ENCODE assay signal across 9 mouse cellular contexts in genomic region chr19:43614341-43615073, GRCm38 (mm10). TPM values are rescaled to one million over a fixed set of nuclear protein-coding genes. Genes with fewer than 3 reads are reported as not detected.
DNase-seq lines count a peak whose midpoint lies in the region; ATAC-seq lines count a peak whose summit lies in the region.
"Had no signal": no experiment of that assay in that cellular context is flagged by ENCODE, and none has a peak within 500 bp of the region (broad histone marks: within the 10 kb centered on the region; RNA-seq: fewer than 3 reads in every experiment).

No protein-coding gene starts in this region.

- H3K4me1 ChIP-seq in kidney, embryonic 14.5 days (ENCODE audit: control insufficient read depth, insufficient read depth, low read length), result peaks cover 15% of the 10 kb centered on the region; the same call in 1 of the 2 replicates
- peaks cover 38% of the 10 kb centered on the region for H3K4me1 ChIP-seq in hindbrain, embryonic 13.5 days (replicated peaks)
- peaks cover 26% of the 10 kb centered on the region for H3K4me1 ChIP-seq in midbrain, embryonic 15.5 days

- DNase-seq in kidney, adult 9 months, result no peak
- peak; percentile 68 for DNase-seq in embryo, embryonic 10 days (ENCODE audit: low spot score)
- DNase-seq in left cerebral cortex, adult 9 months (ENCODE audit: low spot score in 2 of 2), result no peak
- DNase-seq in left cerebral cortex, adult 11 months (ENCODE audit: low spot score), result no peak
- no peak for DNase-seq in layer of hippocampus, adult 8-10 months (ENCODE audit: low spot score in 2 of 2)

- WGBS in kidney, embryonic 14.5 days, result under 1% methylated on average over 85 of the region's 92 CpGs
- under 1% methylated on average over 92 of the region's 92 CpGs for WGBS in hindbrain, embryonic 13.5 days
- WGBS in midbrain, embryonic 15.5 days, result under 1% methylated on average over 87 of the region's 92 CpGs

- H3K4me2 ChIP-seq in kidney, embryonic 14.5 days (replicated peaks; ENCODE audit: low read depth, low read length), result peak overlapping the region; percentile 44
- peak overlapping the region; percentile 48 for H3K4me2 ChIP-seq in hindbrain, embryonic 13.5 days
- peak overlapping the region; percentile 54 for H3K4me2 ChIP-seq in midbrain, embryonic 15.5 days

- peaks cover 96% of the 10 kb centered on the region for H3K27me3 ChIP-seq in kidney, embryonic 14.5 days (ENCODE audit: control insufficient read depth, insufficient read depth, low read length)
- H3K27me3 ChIP-seq in hindbrain, embryonic 13.5 days, result peaks cover 99% of the 10 kb centered on the region
- H3K27me3 ChIP-seq in midbrain, embryonic 15.5 days (replicated peaks), result peaks cover 79% of the 10 kb centered on the region
- H3K27me3 ChIP-seq: Patski had no signal

- no peak overlapping the region for H3K27ac ChIP-seq in kidney, embryonic 14.5 days (ENCODE audit: low read depth, low read length)
- no peak overlapping the region for H3K27ac ChIP-seq in hindbrain, embryonic 13.5 days
- no peak overlapping the region for H3K27ac ChIP-seq in midbrain, embryonic 15.5 days

- H3K9me3 ChIP-seq in kidney, embryonic 14.5 days (ENCODE audit: control insufficient read depth, low read length), result no peaks in the 10 kb centered on the region
- H3K9me3 ChIP-seq in hindbrain, embryonic 13.5 days, result no peaks in the 10 kb centered on the region
- H3K9me3 ChIP-seq in midbrain, embryonic 15.5 days, result no peaks in the 10 kb centered on the region

- H3K9ac ChIP-seq in kidney, embryonic 14.5 days (ENCODE audit: low read depth, low read length), result 0 out of 2 replicates have a peak overlapping the region, but pooled peaks have one; percentile 8
- no peak overlapping the region for H3K9ac ChIP-seq in hindbrain, embryonic 13.5 days
- peak overlapping the region; percentile 9; the same call in 1 of the 2 replicates for H3K9ac ChIP-seq in midbrain, embryonic 15.5 days

- no peak for ATAC-seq in kidney, embryonic 14.5 days (ENCODE audit: low FRiP score, low TSS enrichment)
- 0 out of 2 replicates have a peak, but pooled peaks have one; percentile 8 for ATAC-seq in hindbrain, embryonic 13.5 days (ENCODE audit: low FRiP score)
- ATAC-seq in midbrain, embryonic 15.5 days (replicated peaks), result peak; percentile 21; the same call in 1 of the 2 replicates
- ATAC-seq: Patski had no signal

- H3K4me3 ChIP-seq in kidney, embryonic 14.5 days (ENCODE audit: low read length), result peak overlapping the region; percentile 31
- peak overlapping the region; percentile 26 for H3K4me3 ChIP-seq in hindbrain, embryonic 13.5 days
- peak overlapping the region; percentile 32 for H3K4me3 ChIP-seq in midbrain, embryonic 15.5 days

- no peaks in the 10 kb centered on the region for H3K36me3 ChIP-seq in kidney, embryonic 14.5 days (ENCODE audit: control insufficient read depth, insufficient read depth, low read length)
- H3K36me3 ChIP-seq in hindbrain, embryonic 13.5 days, result no peaks in the 10 kb centered on the region
- H3K36me3 ChIP-seq in midbrain, embryonic 15.5 days (replicated peaks), result no peaks in the 10 kb centered on the region

RNA-seq across cellular contexts. Expression of gene Nkx2-3, which starts 2.4 kb away (rescaled TPM):
- 0.14 TPM in 1 of 2 replicates, not detected in the other for polyA plus RNA-seq in kidney, embryonic 14.5 days (2014; fragmentation: Nextera tagmentation; extraction: Ambion mirVana)
- polyA plus RNA-seq in hindbrain, embryonic 13.5 days (2015; fragmentation: Nextera tagmentation; extraction: Ambion mirVana), result 0.18 TPM in 1 of 2 replicates, not detected in the other
- 0.40 and 0.98 TPM in 2 replicates for polyA plus RNA-seq in midbrain, embryonic 15.5 days (2015; fragmentation: Nextera tagmentation; extraction: Ambion mirVana)
- not detected for total RNA-seq in layer of hippocampus, adult 8-10 months (2022)
